Mouse (Mus musculus) heart, adult 11 months (tissue): ENCODE measurements at regions not wholly inside any gene's neighbourhood (a gene's known extent, or its start where the extent isn't known, plus 50 kb on each side); places are given as distances from the start of the nearest gene placed in this dataset.

Experiments used
- DNase-seq: peaks from one replicate; pipeline ENCODE4 v3.0.0; 2022

GRCm38 (mm10) chr1:179906115-179906514 lies 54.2 kb upstream of the Cdc42bpa start:
- peak; percentile 79 for DNase-seq

GRCm38 (mm10) chr1:179892711-179893110 lies 67.6 kb upstream of the Cdc42bpa start:
- DNase-seq = peak; percentile 70

GRCm38 (mm10) chr1:179887921-179888320 lies 72.4 kb upstream of the Cdc42bpa start:
- no peak for DNase-seq

DNA sequence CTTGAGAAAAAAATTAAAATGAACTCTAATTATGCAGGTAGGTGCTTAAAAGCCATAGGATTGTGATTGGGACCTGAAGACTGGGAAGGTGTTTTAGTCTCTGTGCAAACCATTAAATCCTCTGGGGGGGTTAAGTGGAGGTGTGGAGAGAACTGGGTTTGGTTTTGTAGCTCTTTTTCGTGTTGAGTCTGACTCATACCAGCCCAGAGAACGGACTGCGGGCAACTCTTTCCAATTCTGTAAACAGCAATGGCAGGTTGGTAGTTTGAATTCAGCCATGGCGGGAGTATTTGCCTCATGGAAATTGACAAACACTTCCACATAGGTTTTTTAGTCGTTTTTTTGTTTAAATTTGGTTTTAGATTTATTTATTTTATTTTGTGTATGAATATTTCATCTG lies 77.7 kb upstream of the Ahctf1 start:
- no peak for DNase-seq

DNA sequence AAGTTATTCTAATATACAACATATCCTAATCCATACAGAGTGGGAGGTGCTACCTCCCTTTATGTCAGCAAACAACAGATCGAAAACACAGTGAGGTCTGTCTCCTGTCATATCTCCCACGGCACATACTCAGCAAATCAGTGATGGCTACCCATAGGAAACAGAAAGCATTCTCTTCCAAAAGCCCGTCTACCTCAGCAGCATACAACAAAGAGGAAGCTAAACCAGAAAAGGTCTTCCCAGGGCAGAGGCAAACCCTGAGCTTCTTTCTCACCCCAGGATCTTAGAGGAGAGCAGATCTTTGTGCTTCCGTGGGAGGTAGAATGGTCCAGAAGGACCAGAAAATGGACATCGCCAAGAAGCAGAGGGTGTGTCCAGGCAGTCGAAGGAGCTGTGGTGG lies 74.4 kb upstream of the Ahctf1 start:
- DNase-seq = no peak

- peak; percentile 95 for DNase-seq
Measured at GRCm38 (mm10) chr1:179873772-179874555, 70.5 kb upstream of the Ahctf1 start.

GRCm38 (mm10) chr1:179871961-179872360 lies 68.5 kb upstream of the Ahctf1 start:
- DNase-seq = no peak

DNA sequence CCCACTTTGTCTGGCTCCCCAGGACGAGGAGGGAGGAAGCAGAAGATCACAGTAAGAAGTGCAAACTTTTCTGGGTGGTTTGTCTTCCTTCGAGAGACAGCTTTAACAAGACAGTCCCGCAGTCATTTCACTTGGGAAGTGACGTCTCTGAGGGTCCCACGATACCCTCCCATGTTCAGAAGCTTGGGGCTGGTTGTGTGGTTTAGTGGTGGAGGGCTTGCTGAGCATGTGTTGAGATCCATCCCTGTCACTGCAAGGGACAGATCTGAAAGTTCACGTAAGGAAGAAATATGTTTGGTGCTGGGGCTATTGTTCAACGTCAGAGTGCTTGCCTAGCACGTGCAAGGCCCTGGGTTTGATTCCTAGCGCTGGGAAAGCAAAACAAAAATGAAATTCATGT lies 65.2 kb upstream of the Ahctf1 start:
- peak; percentile 87 for DNase-seq

DNA sequence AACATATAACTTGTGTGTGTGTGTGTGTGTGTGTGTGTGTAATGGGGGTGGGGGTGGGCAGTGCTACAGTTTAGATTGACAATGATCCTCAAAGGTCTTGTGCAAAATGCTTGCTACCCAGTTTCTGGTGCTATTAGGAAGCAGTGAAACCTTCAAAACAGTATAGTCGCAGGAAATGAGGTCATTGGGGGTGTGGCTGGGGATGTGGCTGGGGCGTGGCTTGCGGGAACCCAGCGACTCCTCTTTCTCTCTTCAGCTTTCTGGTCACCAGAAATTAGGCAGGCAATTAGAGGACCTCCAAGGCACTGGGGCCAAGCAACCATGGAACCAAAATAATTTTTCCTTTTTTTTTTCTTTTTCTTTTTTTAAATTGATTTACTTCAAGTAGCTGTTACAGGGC lies 64.0 kb upstream of the Ahctf1 start:
- DNase-seq = peak; percentile 75

- peak; percentile 96 for DNase-seq
Measured at GRCm38 (mm10) chr1:179866056-179866772, 62.7 kb upstream of the Ahctf1 start.

DNA sequence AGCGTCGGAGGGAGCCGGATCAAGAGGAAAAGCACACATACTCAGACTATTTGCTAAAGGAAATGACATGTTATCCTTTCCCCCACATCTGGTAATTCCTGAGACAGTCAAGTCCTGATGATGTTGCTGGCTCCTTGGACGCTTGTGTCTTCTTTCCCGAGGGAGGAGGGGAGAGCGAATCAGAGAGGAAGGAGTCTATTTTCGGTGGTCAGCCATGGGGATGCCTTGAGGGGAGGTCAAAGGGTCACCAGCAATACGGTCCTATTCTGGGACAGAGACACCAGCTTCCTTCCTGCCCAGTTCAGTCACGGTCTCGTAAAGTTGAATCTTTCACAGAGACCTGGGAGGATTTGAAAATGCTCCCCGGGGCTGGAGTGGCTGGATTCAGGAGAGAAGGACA lies 62.1 kb upstream of the Ahctf1 start:
- peak; percentile 98 for DNase-seq

- DNase-seq = peak; percentile 80
Measured at GRCm38 (mm10) chr1:179864537-179865226, 61.2 kb upstream of the Ahctf1 start.

GRCm38 (mm10) chr1:179863420-179863819 lies 59.9 kb upstream of the Ahctf1 start:
- peak; percentile 98 for DNase-seq

- peak; percentile 87 for DNase-seq
Measured at GRCm38 (mm10) chr1:179862941-179863340, 59.5 kb upstream of the Ahctf1 start.

DNA sequence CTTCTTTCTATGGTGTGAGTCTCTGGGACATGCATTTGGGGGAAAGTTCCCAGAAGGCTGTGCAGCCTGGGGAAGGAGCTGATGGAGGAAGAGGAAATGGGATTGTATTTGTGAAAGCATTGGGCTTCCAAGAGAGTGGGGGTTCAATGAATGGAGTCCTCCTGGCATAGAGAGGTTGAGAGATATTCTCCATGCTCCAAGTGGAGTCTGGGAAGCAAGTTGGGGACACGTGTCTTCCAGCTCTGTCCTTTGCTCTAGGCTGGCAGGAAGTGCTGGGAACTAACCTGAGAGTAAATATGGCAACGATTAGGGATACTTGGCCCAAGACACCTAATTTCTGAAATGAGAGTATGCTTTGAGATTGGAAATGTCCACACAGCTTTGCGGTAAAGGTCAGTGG lies 58.3 kb upstream of the Ahctf1 start:
- peak; percentile 52 for DNase-seq

- peak; percentile 81 for DNase-seq
Measured at GRCm38 (mm10) chr1:179859552-179859902, 56.0 kb upstream of the Ahctf1 start.

GRCm38 (mm10) chr1:179858780-179859551 lies 55.5 kb upstream of the Ahctf1 start:
- peak; percentile 78 for DNase-seq

- DNase-seq = peak; percentile 99
Measured at GRCm38 (mm10) chr1:179854288-179854965, 50.9 kb upstream of the Ahctf1 start.
